Mouse (Mus musculus) gastrocnemius, adult 2 months (tissue): ENCODE results near the gene D130043K22Rik. TPM values are rescaled to one million over a fixed set of nuclear protein-coding genes. Genes with fewer than 3 reads are reported as not detected.

Source experiments
- DNase-seq: peaks from one replicate; pipeline ENCODE4 v3.0.0; 2022
- H3K27ac ChIP-seq: fragments of 200-600 bp; 2 replicates; pipeline ENCODE4 v1.8.1; 2022; ENCODE audit warnings: mild to moderate bottlenecking
- H3K4me3 ChIP-seq: fragments of 200-600 bp; 2 replicates; pipeline ENCODE4 v1.8.1; 2022; ENCODE audit warnings: mild to moderate bottlenecking, moderate library complexity
- CTCF ChIP-seq: fragments of 200-600 bp; IDR thresholded peaks from 2 replicates; pipeline ENCODE4 v1.8.1; 2022; ENCODE audit warnings: antibody characterized with exemption, mild to moderate bottlenecking, moderate library complexity
- intact Hi-C: fragments of 180-260 bp; cut with DNase I; formaldehyde crosslinking; loops from one replicate; pipeline ENCODE4 v1.15.1; 2025
- long read RNA-seq, 2 experiments: library from polyadenylated mRNA; stranded (forward); transcript quantifications; one replicate each; pipeline ENCODE4 v2.0.0; 2021
- total RNA-seq, 2 experiments: library from RNA; stranded (reverse); gene quantifications; 2 replicates each; pipeline ENCODE4 v1.2.3; 2021

D130043K22Rik gene
- total RNA-seq: not detected
- long read RNA-seq, experiment 1: 0 reads
- long read RNA-seq, experiment 2: 0 reads

- Histone ChIP-seq H3K4me3 (peak within 1 kb of the TSS; percentile 57), H3K27ac (no peak within 1 kb of the TSS)
- peak; percentile 29 for DNase-seq
- no peak for TF ChIP-seq CTCF
- intact Hi-C loops: no loop called here
Measured at GRCm38 (mm10) chr13:24844983-24845955, at the start of gene D130043K22Rik. D130043K22Rik (plus strand) TSS chr13:24845135.

- no peak for TF ChIP-seq CTCF
- Histone ChIP-seq H3K27ac (no peak overlapping the region), H3K4me3 (no peak overlapping the region)
- intact Hi-C loops: no loop called here
- no peak for DNase-seq
Measured at GRCm38 (mm10) chr13:24798686-24799085, 46.2 kb upstream of the D130043K22Rik start.

DNA sequence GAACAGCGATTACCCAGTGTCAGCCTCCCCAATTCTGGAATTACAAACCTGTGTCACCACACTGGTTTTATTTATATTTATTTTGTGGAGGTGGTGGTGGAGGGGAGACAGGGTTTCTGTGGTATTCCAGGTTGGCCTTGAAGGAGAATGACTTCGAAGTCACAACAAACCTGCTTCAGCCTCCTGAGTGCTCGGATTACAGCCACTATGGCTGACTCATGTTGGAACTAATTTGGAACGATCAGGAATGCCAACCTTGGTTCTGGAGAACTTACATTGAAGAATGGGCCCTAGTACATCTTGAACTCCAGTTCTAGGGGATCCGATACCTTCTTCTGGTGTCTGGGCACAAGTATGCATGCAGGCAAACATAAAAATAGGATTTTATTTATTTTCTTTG is 45.6 kb upstream of the D130043K22Rik start:
- DNase-seq: no peak
- H3K4me3 ChIP-seq: peak overlapping the region; percentile 77
- TF ChIP-seq CTCF: no peak
- peak overlapping the region; percentile 100 for H3K27ac ChIP-seq
- intact Hi-C loops: no loop called here

- peak; percentile 50 for DNase-seq
- no peak for TF ChIP-seq CTCF
- Histone ChIP-seq H3K4me3 (peak overlapping the region; percentile 77), H3K27ac (peak overlapping the region; percentile 100)
- intact Hi-C loops: loop anchor here (2.0 kb wide), 2 partner anchors 31 to 39 kb away; partner anchors contain the start of genes Acot13, Gmnn and Tdp2
Measured at GRCm38 (mm10) chr13:24799925-24800673, 44.8 kb upstream of the D130043K22Rik start.

GRCm38 (mm10) chr13:24800674-24801307 is 44.1 kb upstream of the D130043K22Rik start:
- peak; percentile 98 for DNase-seq
- peak overlapping the region; percentile 100 for H3K27ac ChIP-seq
- TF ChIP-seq CTCF: no peak
- intact Hi-C loops: loop anchor here (2.0 kb wide), 2 partner anchors 30 to 40 kb away; partner anchors contain the start of genes Acot13, Gmnn and Tdp2
- peak overlapping the region; percentile 77 for H3K4me3 ChIP-seq

GRCm38 (mm10) chr13:24801308-24801921 is 43.5 kb upstream of the D130043K22Rik start, which contains the start of gene BC005537:
BC005537 (plus strand) TSS chr13:24801657.
- DNase-seq: peak; percentile 79
- peak; percentile 34; the same call in 1 of the 2 replicates for TF ChIP-seq CTCF
- intact Hi-C loops: loop anchor here (2.0 kb wide), 2 partner anchors 29 to 41 kb away; partner anchors contain the start of genes Acot13, Gmnn and Tdp2
- H3K4me3 ChIP-seq: peak within 1 kb of the TSS; percentile 77
- peak within 1 kb of the TSS; percentile 100 for H3K27ac ChIP-seq

DNA sequence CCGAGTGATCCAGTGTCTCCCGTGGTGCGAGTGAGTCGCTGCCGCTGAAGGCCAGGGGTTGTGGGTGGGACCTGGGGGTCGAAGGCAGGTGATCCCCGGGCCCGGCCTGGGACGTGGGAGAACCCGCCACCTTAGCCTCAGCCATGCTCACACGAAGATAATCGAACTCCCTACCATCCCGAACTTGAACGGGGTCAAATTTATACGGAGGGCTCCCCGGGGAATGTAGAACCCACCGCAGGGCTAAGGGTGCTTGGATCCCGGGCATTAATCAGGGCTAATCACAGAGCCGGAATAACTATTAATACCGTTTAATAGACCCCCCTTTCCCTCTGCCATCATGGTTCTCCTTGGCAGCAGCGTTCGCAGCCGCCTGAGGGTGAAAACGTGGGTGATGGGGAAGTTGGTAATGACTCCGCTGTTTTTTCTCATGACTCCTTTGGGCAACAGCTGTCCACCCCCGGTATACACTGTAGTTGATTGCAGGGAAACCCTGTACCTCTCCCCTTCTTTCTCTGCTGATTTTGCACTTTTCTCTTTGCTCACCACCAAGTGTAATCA is 42.7 kb upstream of the D130043K22Rik start:
- intact Hi-C loops: no loop called here
- DNase-seq: peak; percentile 52
- peak overlapping the region; percentile 77 for H3K4me3 ChIP-seq
- TF ChIP-seq CTCF: no peak
- peak overlapping the region; percentile 100 for H3K27ac ChIP-seq

DNA sequence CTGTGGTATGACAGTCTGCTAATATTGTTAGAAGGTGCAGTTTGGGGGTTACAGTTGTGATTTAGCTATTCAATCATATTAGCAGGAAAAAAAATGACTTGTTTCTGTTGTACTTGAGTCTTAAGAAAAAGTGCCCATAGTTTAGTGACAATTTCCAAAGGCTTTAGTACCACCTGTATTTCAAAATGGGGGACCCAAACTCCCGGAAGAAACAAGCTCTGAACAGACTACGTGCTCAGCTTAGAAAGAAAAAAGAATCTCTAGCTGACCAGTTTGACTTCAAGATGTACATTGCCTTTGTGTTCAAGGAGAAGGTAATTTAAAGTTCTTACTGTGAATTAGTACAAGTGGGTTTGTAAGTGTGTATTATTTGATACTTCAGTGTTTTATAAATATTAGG is 41.7 kb upstream of the D130043K22Rik start:
- Histone ChIP-seq H3K4me3 (peak overlapping the region; percentile 77), H3K27ac (peak overlapping the region; percentile 32; the same call in 1 of the 2 replicates)
- intact Hi-C loops: no loop called here
- no peak for DNase-seq
- TF ChIP-seq CTCF: no peak

DNA sequence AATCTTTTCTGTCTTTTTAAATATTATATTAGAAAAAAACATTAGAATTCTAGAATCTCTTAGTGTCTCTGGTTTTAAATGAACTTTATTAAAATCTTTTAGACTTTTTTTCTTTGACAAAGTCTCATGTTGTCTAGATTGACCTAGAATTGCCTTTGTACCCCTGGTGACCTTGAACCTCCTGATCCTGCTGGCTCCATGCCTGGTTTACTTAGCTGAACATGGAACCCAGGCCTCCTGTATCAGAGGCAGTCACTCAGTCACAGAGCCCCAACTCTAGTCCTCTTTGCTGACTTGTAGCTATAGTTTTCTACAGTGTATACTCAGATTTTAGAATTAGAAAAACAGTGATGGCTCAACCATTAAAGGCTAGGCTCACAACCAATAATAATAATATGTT is 38.9 kb upstream of the D130043K22Rik start:
- TF ChIP-seq CTCF: no peak
- H3K4me3 ChIP-seq: no peak overlapping the region
- DNase-seq: no peak
- intact Hi-C loops: no loop called here
- H3K27ac ChIP-seq: no peak overlapping the region

DNA sequence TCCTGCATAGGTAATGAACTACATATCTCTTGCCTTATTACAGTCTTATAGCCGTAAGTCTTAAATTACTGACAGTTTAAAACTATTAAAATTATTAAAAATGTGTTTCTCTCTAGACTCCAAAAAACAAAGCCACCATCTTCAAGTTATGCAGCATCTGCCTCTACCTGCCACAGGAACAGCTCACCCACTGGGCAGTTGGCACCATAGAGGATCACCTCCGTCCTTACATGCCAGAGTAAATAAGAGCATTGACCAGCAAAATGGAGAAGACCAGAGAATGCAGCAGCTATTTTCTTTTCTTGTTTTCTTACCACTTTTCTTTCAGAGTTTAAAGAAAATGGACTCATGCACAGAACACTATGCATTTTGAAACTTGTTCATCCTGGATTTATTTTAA is 32.4 kb upstream of the D130043K22Rik start:
- DNase-seq: no peak
- Histone ChIP-seq H3K4me3 (no peak overlapping the region), H3K27ac (no peak overlapping the region)
- TF ChIP-seq CTCF: no peak
- intact Hi-C loops: no loop called here

DNA sequence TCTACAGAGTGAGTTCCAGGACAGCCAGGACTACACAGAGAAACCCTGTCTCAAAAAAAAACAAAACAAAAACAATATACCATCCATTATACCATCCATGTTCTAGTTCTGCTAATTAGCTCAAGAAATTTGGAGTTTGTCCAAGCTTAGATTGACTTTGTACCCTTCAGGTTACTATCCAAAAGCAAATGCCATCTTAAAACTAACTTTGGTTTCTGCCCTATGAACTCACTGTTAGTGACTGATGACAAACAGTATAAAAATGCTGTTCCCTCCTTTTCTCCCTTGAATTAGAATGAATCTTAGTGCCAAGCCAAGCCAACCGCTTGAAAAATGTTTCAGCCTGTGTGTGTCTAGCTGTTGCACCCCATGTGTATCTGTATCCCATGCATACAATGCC is 30.3 kb upstream of the D130043K22Rik start:
- intact Hi-C loops: no loop called here
- no peak for DNase-seq
- Histone ChIP-seq H3K27ac (no peak overlapping the region), H3K4me3 (no peak overlapping the region)
- no peak for TF ChIP-seq CTCF
